Mouse (Mus musculus): ENCODE data around the gene Bpgm.

Bpgm gene

GRCm38 (mm10) chr6:34475974-34476794 is at the start of gene Bpgm:
Bpgm (plus strand) TSS chr6:34476207.
- peak; percentile 99 for DNase-seq (ENCODE audit: low spot score)

- DNase-seq (ENCODE audit: low spot score): no peak
Measured at GRCm38 (mm10) chr6:34439006-34439405, 37.0 kb upstream of the Bpgm start.

GRCm38 (mm10) chr6:34441556-34442257 is 34.3 kb upstream of the Bpgm start:
- DNase-seq (ENCODE audit: low spot score): no peak

GRCm38 (mm10) chr6:34443791-34444190 is 32.2 kb upstream of the Bpgm start:
- no peak for DNase-seq (ENCODE audit: low spot score)

- peak; percentile 88 for DNase-seq (ENCODE audit: low spot score)
Measured at GRCm38 (mm10) chr6:34447961-34448360, 28.0 kb upstream of the Bpgm start.

- no peak for DNase-seq (ENCODE audit: low spot score)
Measured at GRCm38 (mm10) chr6:34448696-34449095, 27.3 kb upstream of the Bpgm start.

GRCm38 (mm10) chr6:34452963-34453770 is 22.8 kb upstream of the Bpgm start:
- DNase-seq (ENCODE audit: low spot score): no peak

GRCm38 (mm10) chr6:34459456-34459855 is 16.6 kb upstream of the Bpgm start:
- DNase-seq (ENCODE audit: low spot score): no peak

- no peak for DNase-seq (ENCODE audit: low spot score)
Measured at GRCm38 (mm10) chr6:34460651-34461050, 15.4 kb upstream of the Bpgm start.

GRCm38 (mm10) chr6:34463582-34463981 is 12.4 kb upstream of the Bpgm start:
- no peak for DNase-seq (ENCODE audit: low spot score)

- no peak for DNase-seq (ENCODE audit: low spot score)
Measured at GRCm38 (mm10) chr6:34471434-34472110, 4.4 kb upstream of the Bpgm start.

- no peak for DNase-seq (ENCODE audit: low spot score)
Measured at GRCm38 (mm10) chr6:34473346-34473745, 2.7 kb upstream of the Bpgm start.

- no peak for DNase-seq (ENCODE audit: low spot score)
Measured at GRCm38 (mm10) chr6:34474031-34474430, 2.0 kb upstream of the Bpgm start.

GRCm38 (mm10) chr6:34475391-34475790 is 616 bp upstream of the Bpgm start:
- DNase-seq (ENCODE audit: low spot score): no peak

- DNase-seq (ENCODE audit: low spot score): no peak
Measured at GRCm38 (mm10) chr6:34478036-34478435, 2.0 kb downstream of the Bpgm start.

- DNase-seq (ENCODE audit: low spot score): peak; percentile 38
Measured at GRCm38 (mm10) chr6:34478677-34479360, 2.8 kb downstream of the Bpgm start.

GRCm38 (mm10) chr6:34479531-34479930 is 3.5 kb downstream of the Bpgm start:
- no peak for DNase-seq (ENCODE audit: low spot score)

GRCm38 (mm10) chr6:34480749-34481148 is 4.7 kb downstream of the Bpgm start:
- DNase-seq (ENCODE audit: low spot score): no peak

- DNase-seq (ENCODE audit: low spot score): no peak
Measured at GRCm38 (mm10) chr6:34481349-34481748, 5.3 kb downstream of the Bpgm start.

- no peak for DNase-seq (ENCODE audit: low spot score)
Measured at GRCm38 (mm10) chr6:34482842-34483241, 6.8 kb downstream of the Bpgm start.

- DNase-seq (ENCODE audit: low spot score): no peak
Measured at GRCm38 (mm10) chr6:34483390-34483789, 7.4 kb downstream of the Bpgm start.

Measured in embryo, embryonic 10.5 days (tissue).